ENCODE assay signal across 29 mouse cellular contexts in the genomic region with DNA sequence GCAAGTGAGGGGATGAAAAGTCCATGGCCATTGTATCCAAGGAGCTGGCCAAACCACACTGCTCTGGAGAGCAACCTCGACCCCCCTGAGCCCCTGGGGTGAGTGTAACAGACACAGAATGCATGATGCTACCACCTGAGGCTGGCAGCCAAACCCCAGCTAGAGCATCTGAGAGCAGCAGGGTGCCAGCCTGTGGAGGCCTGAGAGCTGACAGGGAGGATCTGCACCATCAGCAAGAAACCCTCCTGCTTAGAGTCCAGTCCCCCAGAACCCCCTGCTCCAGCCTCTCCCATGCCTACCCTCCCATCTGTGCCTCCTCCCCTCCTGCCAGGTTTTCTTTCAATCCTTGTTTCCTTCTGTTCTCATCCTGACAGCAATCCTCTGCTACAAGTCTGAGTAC.
DNase-seq lines count a peak whose midpoint lies in the region; ATAC-seq and TF ChIP-seq lines count a peak whose summit lies in the region.
"Had no signal": no experiment of that assay in that cellular context is flagged by ENCODE, and none has a peak within 500 bp of the region (broad histone marks: within the 10 kb centered on the region; RNA-seq: fewer than 3 reads in every experiment).

No protein-coding gene starts in this region.

- peak; percentile 41 for DNase-seq in cerebellum, adult 11 months
- DNase-seq in cerebellum, postnatal 4 days (ENCODE audit: low spot score in 2 of 2): no peak
- DNase-seq in layer of hippocampus, adult 2 months (ENCODE audit: low spot score in 2 of 2): no peak
- no peak for DNase-seq in layer of hippocampus, postnatal 14 days (ENCODE audit: low spot score in 2 of 2)
- DNase-seq in cerebellum, postnatal 10 days: peak; percentile 47 to 66
- DNase-seq: adrenal gland, postnatal 14 days; gastrocnemius, postnatal 25 days; heart, adult 2 months; heart, postnatal 10 days; kidney, adult 2 months; kidney, postnatal 36 days; layer of hippocampus, postnatal 36 days; liver, embryonic 13.5 days; lung, adult 18-20 months; lung, postnatal 4 days; retina, postnatal 1 day; right cerebral cortex, postnatal 14 days had no signal

- no peak overlapping the region for H3K9ac ChIP-seq in midbrain, embryonic 15.5 days
- H3K9ac ChIP-seq: embryonic facial prominence, embryonic 13.5 days; heart, embryonic 12.5 days; limb, embryonic 15.5 days; liver, embryonic 13.5 days; midbrain, embryonic 12.5 days had no signal

- no peaks in the 10 kb centered on the region for H3K27me3 ChIP-seq in midbrain, embryonic 15.5 days (replicated peaks)
- H3K27me3 ChIP-seq: embryonic facial prominence, embryonic 13.5 days; heart, embryonic 12.5 days; limb, embryonic 15.5 days; liver, embryonic 13.5 days; midbrain, embryonic 12.5 days had no signal

- H3K4me3 ChIP-seq in layer of hippocampus, adult 2 months: no peak overlapping the region
- no peak overlapping the region for H3K4me3 ChIP-seq in midbrain, embryonic 15.5 days
- H3K4me3 ChIP-seq: embryonic facial prominence, embryonic 13.5 days; forebrain, embryonic 10.5 days; heart, adult 2 months; heart, embryonic 12.5 days; hindbrain, embryonic 10.5 days; limb, embryonic 10.5 days; limb, embryonic 15.5 days; liver, embryonic 13.5 days; megakaryocyte, embryonic 14.5 days; midbrain, embryonic 12.5 days had no signal

- TF ChIP-seq CTCF in layer of hippocampus, adult 2 months (conservative IDR thresholded peaks at IDR 0.05): no peak

- WGBS in midbrain, embryonic 15.5 days: 11% methylated on average over 1 of the region's 1 CpGs

- peak overlapping the region; percentile 56; the same call in 1 of the 2 replicates for H3K27ac ChIP-seq in layer of hippocampus, adult 2 months
- no peak overlapping the region for H3K27ac ChIP-seq in midbrain, embryonic 15.5 days
- H3K27ac ChIP-seq: embryonic facial prominence, embryonic 13.5 days; forebrain, embryonic 10.5 days; heart, adult 2 months; hindbrain, embryonic 10.5 days; limb, embryonic 10.5 days; limb, embryonic 15.5 days; liver, embryonic 13.5 days; midbrain, embryonic 12.5 days had no signal

- ATAC-seq in midbrain, embryonic 15.5 days (replicated peaks): no peak
- no peak for ATAC-seq in monocyte, adult 5-6 weeks (replicated peaks; ENCODE audit: insufficient number of reproducible peaks, low FRiP score, low TSS enrichment, poor library complexity, severe bottlenecking)
- ATAC-seq: hindbrain, embryonic 16.5 days; lung, postnatal 0 days had no signal

- no peaks in the 10 kb centered on the region for H3K9me3 ChIP-seq in midbrain, embryonic 15.5 days
- H3K9me3 ChIP-seq: embryonic facial prominence, embryonic 13.5 days; forebrain, embryonic 10.5 days; heart, embryonic 12.5 days; hindbrain, embryonic 10.5 days; limb, embryonic 10.5 days; limb, embryonic 15.5 days; liver, embryonic 13.5 days; megakaryocyte, embryonic 14.5 days; midbrain, embryonic 12.5 days had no signal

- H3K36me3 ChIP-seq in midbrain, embryonic 15.5 days (replicated peaks): no peaks in the 10 kb centered on the region
- H3K36me3 ChIP-seq: embryonic facial prominence, embryonic 13.5 days; forebrain, embryonic 10.5 days; heart, embryonic 12.5 days; hindbrain, embryonic 10.5 days; limb, embryonic 10.5 days; limb, embryonic 15.5 days; liver, embryonic 13.5 days; midbrain, embryonic 12.5 days had no signal

- H3K4me2 ChIP-seq in midbrain, embryonic 15.5 days: no peak overlapping the region
- H3K4me2 ChIP-seq: embryonic facial prominence, embryonic 13.5 days; heart, embryonic 12.5 days; limb, embryonic 15.5 days; liver, embryonic 13.5 days; midbrain, embryonic 12.5 days had no signal

- H3K4me1 ChIP-seq in midbrain, embryonic 15.5 days: peaks cover 11% of the 10 kb centered on the region; the same call in 1 of the 2 replicates
- H3K4me1 ChIP-seq: forebrain, embryonic 10.5 days; midbrain, embryonic 12.5 days had no signal

Comparison
In these comparisons a context has a peak if more than half of its experiments do, and no peak if none do; other contexts are left out.
1. DNase-seq: peak in cerebellum, adult 11 months (single experiment) and cerebellum, postnatal 10 days (2 of 2); none in cerebellum, postnatal 4 days (0 of 2), layer of hippocampus, adult 2 months (0 of 2) and layer of hippocampus, postnatal 14 days (0 of 2).